Mouse (Mus musculus) CH12.LX (cell line): Measurements from ENCODE around the gene Ell. TPM values are rescaled to one million over a fixed set of nuclear protein-coding genes. Genes with fewer than 3 reads are reported as not detected.

Experiments used
- DNase-seq: peaks from one replicate; pipeline ENCODE4 v3.0.0-alpha.2; 2013; ENCODE audit errors: extremely low read depth
- H3K27ac ChIP-seq: 2 replicates; pipeline ENCODE4 v1.5.1; 2012; ENCODE audit warnings: low read depth, mild to moderate bottlenecking, control low read depth, moderate library complexity; ENCODE audit not compliant: insufficient read depth
- H3K27me3 ChIP-seq: replicated peaks from 2 replicates; pipeline ENCODE3; 2012; ENCODE audit warnings: inconsistent platforms
- H3K36me3 ChIP-seq, 2 experiments: replicated peaks in 1 of 2; 2 replicates each; pipeline versions ENCODE3 to v1.6.1; 2012; ENCODE audit warnings: inconsistent platforms in 1 of 2, low read length in 1 of 2, mild to moderate bottlenecking in 1 of 2, mixed read lengths in 1 of 2, moderate library complexity in 1 of 2; ENCODE audit not compliant: control insufficient read depth in 1 of 2, insufficient read depth in 1 of 2
- H3K4me1 ChIP-seq, 2 experiments: 2 replicates each; pipeline ENCODE4 v1.6.1; 2012; ENCODE audit warnings: inconsistent platforms in 1 of 2, moderate library complexity in 1 of 2; ENCODE audit not compliant: insufficient read depth in 2 of 2, control insufficient read depth in 1 of 2
- H3K4me2 ChIP-seq: 2 replicates; pipeline ENCODE4 v1.6.1; 2012; ENCODE audit warnings: low read depth, mild to moderate bottlenecking, control low read depth; ENCODE audit not compliant: poor library complexity, insufficient read depth, severe bottlenecking
- H3K4me3 ChIP-seq, 3 experiments: fragments of 150-350 bp in 1 of 3; sonication (generic) in 1 of 3; replicated peaks in 1 of 3; 2 replicates each; pipeline versions ENCODE3 to v1.5.1; 2011 to 2012; ENCODE audit warnings: low read depth in 2 of 3, low read length in 2 of 3, mild to moderate bottlenecking in 2 of 3, moderate library complexity in 2 of 3, control low read depth in 1 of 3, improper control_type of control experiment in 1 of 3, inconsistent platforms in 1 of 3, mixed read lengths in 1 of 3; ENCODE audit not compliant: poor library complexity in 1 of 3
- H3K79me2 ChIP-seq: replicated peaks from 2 replicates; pipeline ENCODE4 v1.6.1; 2012; ENCODE audit warnings: mild to moderate bottlenecking, moderate library complexity; ENCODE audit not compliant: control insufficient read depth, poor library complexity, insufficient read depth, severe bottlenecking; ENCODE audit errors: extremely low read depth
- H3K9ac ChIP-seq: 2 replicates; pipeline ENCODE4 v1.6.1; 2012; ENCODE audit warnings: low read depth, mild to moderate bottlenecking, control low read depth, moderate library complexity; ENCODE audit not compliant: insufficient read depth
- H3K9me3 ChIP-seq: replicated peaks from 2 replicates; pipeline ENCODE3; 2012; ENCODE audit warnings: low read length, inconsistent platforms, mixed read lengths
- CHD1 ChIP-seq: IDR thresholded peaks from 2 replicates; pipeline ENCODE4 v1.6.1; 2012; ENCODE audit warnings: low read depth, low read length, improper control_type of control experiment, inconsistent platforms
- CTCF ChIP-seq, 2 experiments: IDR thresholded peaks in 1 of 2; conservative IDR thresholded peaks in 1 of 2; 2 replicates each; pipeline ENCODE4 v1.5.1; 2011 to 2012; ENCODE audit warnings: low read depth in 2 of 2, low read length in 2 of 2, improper control_type of control experiment in 1 of 2, inconsistent platforms in 1 of 2, mild to moderate bottlenecking in 1 of 2, moderate library complexity in 1 of 2
- ELF1 ChIP-seq: IDR thresholded peaks from 2 replicates; pipeline ENCODE4 v1.6.1; 2014; ENCODE audit warnings: low read depth, mild to moderate bottlenecking, inconsistent platforms, low read length, improper control_type of control experiment
- EP300 ChIP-seq: IDR thresholded peaks from 2 replicates; pipeline ENCODE4 v1.6.1; 2011; ENCODE audit warnings: low read length, improper control_type of control experiment
- ETS1 ChIP-seq: conservative IDR thresholded peaks from 2 replicates; pipeline ENCODE4 v1.6.1; 2012; ENCODE audit warnings: low read depth, mild to moderate bottlenecking, inconsistent platforms, low read length, improper control_type of control experiment, moderate library complexity
- JUND ChIP-seq: conservative IDR thresholded peaks from 2 replicates; pipeline ENCODE4 v1.6.1; 2011; ENCODE audit warnings: low read depth, low read length, improper control_type of control experiment
- MAX ChIP-seq: IDR thresholded peaks from 2 replicates; pipeline ENCODE4 v1.6.1; 2011; ENCODE audit warnings: low read length, improper control_type of control experiment
- MAZ ChIP-seq: IDR thresholded peaks from 2 replicates; pipeline ENCODE4 v1.6.1; 2012; ENCODE audit warnings: low read depth, mild to moderate bottlenecking, inconsistent platforms, low read length, improper control_type of control experiment, moderate library complexity
- MEF2A ChIP-seq: IDR thresholded peaks from 2 replicates; pipeline ENCODE4 v1.6.1; 2014; ENCODE audit warnings: low read depth, mild to moderate bottlenecking, inconsistent platforms, low read length, improper control_type of control experiment, borderline replicate concordance
- MXI1 ChIP-seq: IDR thresholded peaks from 2 replicates; pipeline ENCODE4 v1.6.1; 2011; ENCODE audit warnings: mild to moderate bottlenecking, low read depth, low read length, improper control_type of control experiment
- NELFE ChIP-seq: IDR thresholded peaks from 2 replicates; pipeline ENCODE4 v1.6.1; 2011; ENCODE audit warnings: low read depth, low read length, improper control_type of control experiment
- NRF1 ChIP-seq: IDR thresholded peaks from 2 replicates; pipeline ENCODE4 v1.6.1; 2014; ENCODE audit warnings: low read depth, mild to moderate bottlenecking, inconsistent platforms, low read length, improper control_type of control experiment, moderate library complexity
- POLR2A ChIP-seq: IDR thresholded peaks from 2 replicates; pipeline ENCODE4 v1.6.1; 2011; ENCODE audit warnings: low read depth, mild to moderate bottlenecking, improper control_type of control experiment, low read length
- POLR2AphosphoS2 ChIP-seq: IDR thresholded peaks from 2 replicates; pipeline ENCODE4 v1.6.1; 2011; ENCODE audit warnings: low read depth, low read length, improper control_type of control experiment
- RAD21 ChIP-seq: IDR thresholded peaks from 2 replicates; pipeline ENCODE4 v1.6.1; 2011; ENCODE audit warnings: low read depth, mild to moderate bottlenecking, low read length, improper control_type of control experiment, moderate library complexity
- SIN3A ChIP-seq: IDR thresholded peaks from 2 replicates; pipeline ENCODE4 v1.6.1; 2012; ENCODE audit warnings: low read length, improper control_type of control experiment, inconsistent platforms
- SMC3 ChIP-seq: IDR thresholded peaks from 2 replicates; pipeline ENCODE4 v1.6.1; 2011; ENCODE audit warnings: low read depth, low read length, improper control_type of control experiment
- USF1 ChIP-seq: IDR thresholded peaks from 2 replicates; pipeline ENCODE4 v1.6.1; 2014; ENCODE audit warnings: low read depth, mild to moderate bottlenecking, inconsistent platforms, low read length, improper control_type of control experiment
- USF2 ChIP-seq: conservative IDR thresholded peaks from 2 replicates; pipeline ENCODE4 v1.6.1; 2011; ENCODE audit warnings: low read depth, low read length, improper control_type of control experiment
- ZC3H11A ChIP-seq: IDR thresholded peaks from 2 replicates; pipeline ENCODE4 v1.6.1; 2012; ENCODE audit warnings: low read depth, mild to moderate bottlenecking, inconsistent platforms, low read length, improper control_type of control experiment
- ZNF384 ChIP-seq: IDR thresholded peaks from 2 replicates; pipeline ENCODE4 v1.6.1; 2012; ENCODE audit warnings: low read depth, low read length, improper control_type of control experiment, inconsistent platforms
- dilution Hi-C: fragments of 300-500 bp; cut with MboI; formaldehyde crosslinking; loops from 2 replicates; pipeline ENCODE4 v1.14.3; 2020; ENCODE audit warnings: low sequenced_read_pairs; ENCODE audit not compliant: extremely low pct_unique_long_range_greater_than_20kb, extremely low pct_ligation_motif_present
- in situ Hi-C: fragments of 300-500 bp; cut with MboI; formaldehyde crosslinking; loops from 3 replicates; pipeline ENCODE4 v1.14.3; 2019; ENCODE audit warnings: low sequenced_read_pairs, low pct_ligation_motif_present, low pct_unique_long_range_greater_than_20kb, mixed read lengths
- polyA plus RNA-seq: library from polyadenylated mRNA; unstranded; fragments of >175 nt; gene quantifications from 2 replicates; pipeline ENCODE4 v1.2.1, GENCODE M21; 2012; ENCODE audit warnings: low read depth; ENCODE audit not compliant: insufficient read length
- total RNA-seq, 2 experiments: library from RNA; depleted of rRNA; stranded (reverse); fragments of 300-350 nt in 1 of 2; fragments of >200 nt in 1 of 2; gene quantifications; 2 replicates each; pipeline ENCODE4 v1.2.3; 2012 to 2014

Ell gene
- total and polyA plus RNA-seq, 3 experiments = 6.5 to 17.9 (median 9.8) TPM

DNA sequence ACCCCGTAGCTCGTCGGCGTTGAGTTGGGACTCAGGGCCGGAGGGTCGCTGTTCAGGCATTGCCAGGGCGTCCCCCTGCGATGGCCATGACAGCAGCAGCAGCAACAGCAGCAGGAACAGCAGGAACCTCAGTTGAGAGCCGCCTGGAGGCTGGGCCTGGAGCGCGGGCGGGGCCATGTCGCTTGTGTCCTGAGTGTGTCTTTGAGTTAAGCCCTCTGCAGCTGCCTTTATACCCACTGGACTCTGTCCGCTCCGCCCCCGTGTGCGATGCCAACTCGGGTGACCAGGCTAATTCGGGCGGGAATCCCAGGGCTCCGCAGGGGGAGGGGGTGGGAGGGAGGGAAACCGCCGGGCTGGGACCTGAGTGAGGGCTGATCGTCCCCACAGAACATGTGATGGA is 92.2 kb downstream of the Ell start (continued):
- no peak for TF ChIP-seq ETS1

- Histone ChIP-seq H3K4me2 (no peak within 1 kb of the TSS), H3K4me1 (peaks cover 36 to 78% of the 10 kb centered on the region in 2 experiments), H3K4me3 (no peak within 1 kb of the TSS), H3K27me3 (no peaks in the 10 kb centered on the region), H3K36me3 (no peaks in the 10 kb centered on the region), H3K27ac (no peak within 1 kb of the TSS), H3K9me3 (peaks cover 2% of the 10 kb centered on the region), H3K79me2 (no peaks in the 10 kb centered on the region), H3K9ac (no peak within 1 kb of the TSS)
- in situ Hi-C loops = no loop called here
- no peak for DNase-seq
- no peak for TF ChIP-seq ELF1
- TF ChIP-seq SIN3A = no peak
- no peak for TF ChIP-seq NRF1
- TF ChIP-seq ETS1 = no peak
- no peak for TF ChIP-seq JUND
- no peak for TF ChIP-seq USF1
- no peak for TF ChIP-seq ZNF384
- no peak for TF ChIP-seq SMC3
- TF ChIP-seq NELFE = no peak
- no peak for TF ChIP-seq MXI1
- no peak for TF ChIP-seq CTCF (conservative IDR thresholded peaks at IDR 0.05 in 1 of 2, IDR thresholded peaks at IDR 0.05 in 1 of 2; ENCODE audit: low read depth in 2 of 2, low read length in 2 of 2)
- TF ChIP-seq POLR2A = no peak
- no peak for TF ChIP-seq EP300
- TF ChIP-seq MAZ = no peak
- no peak for TF ChIP-seq MEF2A
- TF ChIP-seq RAD21 = no peak
- no peak for TF ChIP-seq CHD1
- TF ChIP-seq POLR2AphosphoS2 = no peak
- TF ChIP-seq MAX = no peak
- TF ChIP-seq ZC3H11A = no peak
- dilution Hi-C loops = no loop called here
Measured at GRCm38 (mm10) chr8:70632346-70632892, 93.2 kb downstream of the Ell start, which contains the start of gene Gdf15. TSS of gene Gdf15 (minus strand) at chr8:70632456.

DNA sequence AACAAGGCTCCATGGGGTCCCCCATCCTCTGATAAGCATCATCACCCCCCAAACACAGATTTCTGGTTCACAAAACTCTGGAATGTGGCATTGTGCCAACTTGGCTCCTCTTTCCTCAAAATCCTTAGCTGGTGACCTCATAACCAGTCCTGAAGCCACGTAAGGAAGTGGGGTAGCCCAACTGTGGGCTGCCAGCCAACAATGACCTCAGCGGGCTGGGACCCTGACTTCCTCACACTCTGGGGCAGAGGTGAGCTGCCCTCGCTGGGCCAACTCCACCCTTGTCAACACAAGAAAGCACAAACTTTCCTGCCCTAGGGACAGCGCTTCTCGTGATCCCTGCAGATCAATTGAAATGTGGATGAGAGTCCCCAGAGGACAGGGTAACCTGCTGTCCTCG is 94.8 kb downstream of the Ell start:
- H3K9me3 ChIP-seq = peaks cover 2% of the 10 kb centered on the region
- TF ChIP-seq SMC3 = no peak
- TF ChIP-seq USF2 = no peak
- no peak for TF ChIP-seq USF1
- no peaks in the 10 kb centered on the region for H3K36me3 ChIP-seq
- no peak for DNase-seq
- no peak overlapping the region for H3K4me3 ChIP-seq
- H3K79me2 ChIP-seq = no peaks in the 10 kb centered on the region
- H3K27me3 ChIP-seq = no peaks in the 10 kb centered on the region
- dilution Hi-C loops = no loop called here
- H3K9ac ChIP-seq = no peak overlapping the region
- H3K4me2 ChIP-seq = no peak overlapping the region
- in situ Hi-C loops = no loop called here
- H3K27ac ChIP-seq = peak overlapping the region; percentile 100
- H3K4me1 ChIP-seq = peaks cover 36 to 90% of the 10 kb centered on the region in 2 experiments
